Mouse (Mus musculus) T-cell, adult 2 months (primary cell): ENCODE results near the gene R3hdm2.

ENCODE experiments used
- DNase-seq: peaks from one replicate; pipeline ENCODE4 v3.0.0; 2022; ENCODE audit warnings: low spot score

R3hdm2 gene

DNA sequence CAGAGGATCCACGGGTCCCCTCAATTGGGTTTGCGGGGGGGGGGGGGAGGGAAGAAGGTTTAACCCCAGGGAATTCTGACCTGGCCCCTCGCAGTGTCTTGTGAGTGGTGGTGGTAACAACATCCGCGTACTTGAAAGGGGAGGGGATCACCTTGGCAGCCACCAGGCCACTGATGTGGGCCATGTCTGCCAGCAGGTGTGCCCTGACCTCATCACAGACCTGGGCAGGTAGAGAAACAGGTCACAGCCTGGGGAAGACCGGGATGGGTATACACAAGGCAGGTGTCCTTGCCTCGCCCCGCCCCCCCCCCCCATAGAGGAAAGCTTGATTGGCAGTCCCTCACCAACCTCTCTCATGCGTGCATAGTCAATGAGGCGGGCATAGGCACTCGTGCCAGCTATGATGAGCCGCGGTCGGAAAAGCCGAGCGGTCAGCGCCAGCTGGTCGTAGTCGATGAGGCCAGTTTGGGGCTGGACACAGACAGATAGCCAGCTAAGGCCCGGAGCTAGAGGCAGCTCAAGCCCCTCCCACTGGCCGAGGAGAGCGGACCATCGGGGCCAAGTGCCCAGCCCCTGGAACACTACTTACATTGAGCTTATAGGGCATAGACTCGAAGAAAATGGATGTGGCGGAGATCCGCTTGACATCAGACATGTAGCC is 139.0 kb downstream of the R3hdm2 start:
- no peak for DNase-seq

DNA sequence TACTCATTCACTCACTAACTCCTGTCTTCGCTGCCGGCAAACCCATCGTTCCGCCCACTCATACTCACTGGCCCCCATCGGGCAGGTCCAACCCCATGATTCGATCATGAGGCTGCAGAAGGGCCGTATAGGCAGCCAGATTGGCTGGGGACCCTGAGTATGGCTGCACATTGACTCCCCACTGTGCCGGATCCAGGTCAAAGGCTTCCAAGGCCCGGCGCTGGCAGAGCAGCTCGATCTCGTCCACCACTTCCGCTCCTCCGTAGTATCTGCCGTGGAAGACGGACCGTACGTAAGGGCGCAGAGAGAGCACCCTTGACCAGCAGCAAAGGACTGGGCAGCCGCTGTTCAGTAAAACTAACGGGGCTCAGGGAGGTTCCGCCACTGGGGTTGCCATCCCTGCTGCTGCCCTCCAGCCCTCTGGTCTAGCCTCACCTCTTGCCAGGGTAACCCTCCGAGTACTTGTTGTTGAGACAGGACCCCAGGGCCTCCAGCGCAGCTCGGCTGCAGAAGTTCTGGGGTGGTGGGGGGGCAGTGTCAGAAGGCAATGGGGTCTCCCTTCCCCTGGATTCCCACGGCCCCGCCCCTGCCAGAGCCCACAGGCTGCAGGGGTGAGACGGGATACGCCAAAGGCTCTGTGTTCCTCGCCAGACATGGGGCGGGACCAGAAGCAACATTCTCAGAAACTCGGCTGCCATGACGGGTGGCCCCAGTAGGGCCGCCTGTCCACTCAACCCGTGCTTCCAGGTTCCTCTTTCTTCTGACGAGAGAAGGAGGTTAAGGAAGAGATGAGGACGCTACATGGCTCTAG is 140.0 kb downstream of the R3hdm2 start:
- DNase-seq, result no peak

DNA sequence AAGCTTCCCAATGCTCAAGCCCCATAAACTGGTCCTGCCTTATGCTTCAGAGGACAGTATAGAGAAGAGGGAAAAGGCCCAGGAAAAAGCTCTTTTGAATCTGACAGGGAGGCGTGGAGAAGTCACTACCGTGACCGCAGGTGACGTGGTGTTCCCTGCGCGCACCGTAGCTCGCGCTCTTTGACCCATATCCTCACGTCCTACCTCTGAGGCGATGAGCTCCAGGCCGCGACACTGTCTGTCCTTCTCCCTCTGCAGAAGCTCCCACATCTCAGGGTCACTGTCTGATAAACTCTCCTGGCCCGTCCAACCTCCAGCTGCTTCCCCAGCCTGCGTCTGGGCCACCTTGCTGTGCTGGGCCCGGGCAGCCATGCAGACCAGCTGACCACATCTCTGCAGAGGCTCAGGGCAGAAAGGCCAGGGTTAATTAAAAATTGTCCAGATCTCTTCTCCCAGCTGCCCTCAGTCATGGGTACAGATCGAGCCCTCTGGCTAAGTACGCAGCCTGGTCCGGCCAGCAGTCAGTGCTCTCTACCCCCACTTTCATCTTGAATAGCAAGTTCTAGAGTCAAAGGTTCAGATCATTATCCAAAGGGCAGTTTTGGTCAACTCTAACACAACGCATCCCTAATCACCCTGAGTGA is 140.7 kb downstream of the R3hdm2 start:
- DNase-seq, result no peak

DNA sequence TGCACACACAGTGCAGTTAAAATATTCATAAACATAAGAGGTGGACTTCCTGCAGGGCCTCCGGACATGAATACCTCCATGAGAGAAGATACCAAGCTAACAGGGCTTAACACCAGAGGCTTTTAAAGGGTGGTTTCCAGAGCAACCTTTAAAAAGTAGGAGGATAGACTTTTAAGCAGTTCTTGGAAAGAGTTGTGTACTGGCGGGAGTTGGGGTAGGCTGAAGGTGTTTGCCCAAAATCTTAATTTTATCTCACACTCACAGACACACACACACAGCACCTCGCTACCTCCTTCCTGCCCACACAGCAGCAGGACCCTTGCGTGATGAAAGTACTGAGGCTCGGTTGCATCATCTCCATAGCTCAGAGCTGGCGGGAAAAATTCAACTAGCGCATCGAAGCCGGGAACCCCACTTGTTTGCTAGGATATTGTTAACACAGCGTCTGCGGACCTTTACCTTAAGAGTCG is 141.5 kb downstream of the R3hdm2 start:
- peak; percentile 25 for DNase-seq

DNA sequence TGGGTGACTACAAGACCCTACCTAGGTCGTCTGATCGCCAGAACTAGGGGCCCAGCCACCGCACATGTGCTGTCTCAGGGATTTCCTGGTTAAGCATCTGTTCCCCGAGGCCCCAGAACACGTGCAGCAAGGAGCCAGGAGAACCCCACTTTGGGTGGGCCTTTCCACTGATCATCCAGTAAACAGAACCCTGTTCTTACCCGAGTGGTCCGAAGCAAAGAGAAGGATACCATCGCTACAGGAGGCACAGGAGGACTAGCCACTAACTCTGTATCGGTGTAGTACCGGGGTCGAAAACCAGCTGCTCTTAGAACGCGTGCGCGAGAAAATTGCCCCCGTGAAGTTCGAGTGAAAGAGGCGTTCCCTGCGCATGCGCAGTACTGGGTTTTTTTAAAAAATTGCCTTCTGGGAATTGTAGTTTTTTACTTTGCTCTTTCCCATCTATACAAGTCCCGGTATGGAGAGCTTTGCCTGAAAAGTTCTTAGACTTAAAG is 142.0 kb downstream of the R3hdm2 start, which contains the start of gene Shmt2:
Gene Shmt2, minus strand, starts transcription at position 357 of the 494 bp plus-strand sequence.
- DNase-seq, result peak; percentile 76

DNA sequence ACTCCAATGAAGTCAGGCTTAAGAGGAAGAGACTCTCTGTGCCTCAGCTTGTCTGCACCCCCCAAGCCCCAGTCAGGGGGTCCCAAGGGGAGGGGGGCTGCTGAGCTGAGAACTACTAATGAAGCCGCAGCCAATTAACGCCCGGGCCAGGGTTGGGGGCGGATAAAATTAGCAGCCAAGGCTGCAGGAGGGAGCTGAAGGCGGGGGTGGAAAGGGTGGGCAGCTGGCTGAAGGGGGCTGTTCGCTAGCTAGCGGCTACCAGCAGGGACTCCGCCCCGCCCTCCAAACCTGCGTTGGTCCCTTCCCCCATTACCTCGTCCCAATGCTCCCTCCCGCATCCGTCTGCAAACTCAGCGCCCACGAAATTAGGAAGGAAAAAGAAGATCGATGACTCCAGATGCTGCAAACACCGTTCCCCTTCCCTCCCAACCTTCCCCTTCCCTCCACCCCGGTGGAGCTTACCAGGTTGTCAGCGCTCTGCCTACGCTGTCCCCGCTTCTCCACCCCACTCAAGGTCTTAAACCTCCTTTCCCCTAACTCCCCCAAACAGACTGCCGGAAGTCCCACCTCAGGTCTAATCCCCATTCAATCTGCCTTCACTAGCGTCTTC is 144.6 kb downstream of the R3hdm2 start:
- DNase-seq, result no peak

DNA sequence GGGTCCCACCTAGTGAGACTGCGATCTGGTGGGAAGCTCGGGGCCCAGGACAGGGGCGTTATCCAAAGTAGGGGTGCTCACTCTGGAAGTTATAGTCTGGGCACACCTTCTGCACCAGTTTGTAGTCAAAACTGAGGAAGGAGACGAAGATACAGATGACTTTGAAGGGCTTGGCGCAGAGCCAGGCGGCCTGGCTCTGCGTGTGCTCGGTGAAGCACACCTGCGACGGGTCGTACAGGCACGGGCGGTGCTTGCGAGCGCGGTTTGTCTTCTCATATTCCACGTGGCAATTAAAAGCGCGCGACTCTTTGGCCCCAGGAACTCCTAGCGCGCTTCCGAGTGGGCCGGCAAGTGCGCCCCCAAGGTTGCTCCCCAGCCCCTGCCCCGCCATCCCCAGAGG is 145.9 kb downstream of the R3hdm2 start:
- peak; percentile 47 for DNase-seq

DNA sequence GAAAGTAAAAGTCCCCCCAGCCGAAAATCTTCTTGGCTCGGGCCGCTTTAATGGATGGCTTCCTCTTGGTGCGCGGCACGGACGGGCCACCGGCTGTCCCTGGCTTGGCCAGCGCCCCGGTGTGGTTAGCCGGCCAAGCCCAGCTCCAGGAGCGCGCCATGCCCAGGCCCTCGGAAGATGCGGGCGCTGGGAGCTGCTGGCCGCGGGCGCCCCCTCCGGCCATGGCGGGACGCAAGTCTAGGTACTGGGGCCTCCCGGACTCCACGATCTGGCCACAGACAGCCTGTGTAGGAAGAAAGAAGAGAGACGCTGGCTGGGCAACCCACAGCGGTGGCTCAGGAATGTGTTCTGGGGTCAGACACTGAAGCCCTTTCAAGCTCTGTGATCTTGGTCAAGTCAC is 146.6 kb downstream of the R3hdm2 start:
- DNase-seq, result no peak

DNA sequence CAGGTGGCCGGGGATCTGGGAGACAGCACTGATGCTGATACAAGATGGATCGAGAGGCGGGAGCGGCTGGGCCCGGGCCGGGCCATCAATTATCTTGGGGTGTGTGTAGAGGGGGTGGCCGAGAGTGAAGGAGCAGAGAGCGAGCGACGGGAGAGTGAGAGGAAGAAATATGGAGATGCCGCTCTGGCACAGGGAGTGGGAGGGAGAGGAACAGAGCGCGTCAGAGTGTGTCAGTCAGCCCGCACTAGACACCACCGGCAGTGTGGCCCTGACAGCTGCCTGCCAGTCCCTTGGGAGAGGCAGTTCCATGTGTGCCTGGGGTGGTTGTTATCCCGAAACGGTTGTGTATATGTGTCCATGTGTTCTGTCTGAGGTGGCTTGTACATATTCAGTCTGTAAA is 147.4 kb downstream of the R3hdm2 start:
- DNase-seq, result no peak

DNA sequence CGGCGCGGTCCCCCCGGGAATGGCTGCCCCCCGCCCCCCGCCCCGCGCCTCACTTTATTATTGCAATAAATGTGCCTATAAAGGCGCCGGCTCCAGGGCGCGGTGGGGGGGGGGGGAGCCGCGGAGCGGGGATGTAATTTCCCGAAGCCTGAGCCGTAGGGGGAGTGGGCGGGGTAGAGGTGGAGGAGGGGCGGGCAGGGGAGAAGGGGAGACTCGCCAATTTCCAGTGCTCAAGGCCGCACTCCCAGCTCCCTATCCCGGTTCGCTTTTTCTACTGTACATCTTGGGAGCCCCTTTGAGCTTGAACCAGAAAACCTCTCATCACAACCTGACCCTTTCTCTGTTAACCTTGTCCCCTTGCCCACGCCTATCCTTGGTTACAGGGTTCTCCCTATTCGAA is 150.8 kb downstream of the R3hdm2 start:
- no peak for DNase-seq

DNA sequence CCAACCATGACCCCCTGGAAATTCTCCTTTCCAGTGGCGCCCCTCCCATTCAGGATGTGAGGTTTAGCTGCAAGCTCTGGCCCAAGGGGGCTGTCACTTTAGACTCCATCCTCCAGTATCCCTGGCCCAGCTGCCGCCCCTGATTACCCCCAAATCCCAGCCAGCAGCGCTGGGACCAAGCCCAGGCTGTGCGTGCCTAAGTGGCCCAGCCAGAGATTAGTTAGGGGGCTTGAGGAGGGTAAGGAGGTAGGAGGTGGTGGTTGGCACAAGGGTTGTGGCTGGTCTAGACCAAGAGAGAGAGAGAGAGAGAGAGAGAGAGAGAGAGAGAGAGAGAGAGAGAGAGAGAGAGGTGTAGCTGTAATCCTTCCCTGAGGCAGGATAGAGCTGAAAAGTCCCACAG is 151.4 kb downstream of the R3hdm2 start:
- DNase-seq, result no peak

DNA sequence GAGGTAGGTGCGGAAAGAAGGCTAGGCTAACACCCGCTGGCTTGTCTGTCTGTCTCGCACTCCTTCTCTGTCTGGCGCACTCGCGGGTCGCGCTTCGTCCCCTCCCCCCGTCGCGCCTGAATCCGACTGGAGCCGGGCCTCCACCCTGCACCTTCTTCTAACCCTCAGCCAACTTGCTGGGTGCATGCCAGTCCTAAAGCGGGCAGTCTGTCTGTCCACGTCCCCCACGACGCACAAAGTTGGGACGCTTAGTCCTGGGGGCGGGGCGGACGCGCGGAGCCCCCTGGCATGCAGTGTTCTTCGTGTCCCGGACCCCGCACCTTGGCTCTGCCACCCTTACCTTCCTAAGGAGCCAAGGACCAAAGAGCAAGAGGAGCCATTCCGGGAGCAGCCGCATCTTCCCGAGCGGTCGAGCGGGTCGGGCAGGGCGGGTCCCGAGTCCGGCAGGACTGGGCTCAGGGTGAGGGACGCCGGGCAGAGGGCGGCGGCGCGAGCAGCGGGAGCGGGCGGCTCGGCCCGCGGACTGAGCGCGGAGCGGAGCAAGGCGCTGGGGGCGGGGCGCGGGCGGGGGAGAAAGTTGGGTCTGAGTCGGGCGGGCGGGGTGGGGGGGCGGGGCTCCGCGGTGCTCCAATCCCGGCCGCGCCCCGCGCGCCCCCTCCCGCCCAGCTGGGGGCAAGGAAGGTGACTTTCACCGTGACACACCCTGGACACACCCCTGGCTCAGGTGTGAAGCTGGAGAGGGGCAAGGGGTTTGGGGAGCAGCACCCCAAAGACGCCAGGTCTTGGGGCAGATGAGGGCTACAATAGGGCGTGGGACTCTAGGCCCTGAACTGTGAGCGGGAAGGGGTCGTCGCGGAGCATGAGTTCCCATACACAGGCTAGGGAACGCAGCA is 154.2 kb downstream of the R3hdm2 start, which contains the start of gene Nxph4:
Gene Nxph4, minus strand, starts transcription at position 524 of the 893 bp plus-strand sequence.
- DNase-seq, result no peak

DNA sequence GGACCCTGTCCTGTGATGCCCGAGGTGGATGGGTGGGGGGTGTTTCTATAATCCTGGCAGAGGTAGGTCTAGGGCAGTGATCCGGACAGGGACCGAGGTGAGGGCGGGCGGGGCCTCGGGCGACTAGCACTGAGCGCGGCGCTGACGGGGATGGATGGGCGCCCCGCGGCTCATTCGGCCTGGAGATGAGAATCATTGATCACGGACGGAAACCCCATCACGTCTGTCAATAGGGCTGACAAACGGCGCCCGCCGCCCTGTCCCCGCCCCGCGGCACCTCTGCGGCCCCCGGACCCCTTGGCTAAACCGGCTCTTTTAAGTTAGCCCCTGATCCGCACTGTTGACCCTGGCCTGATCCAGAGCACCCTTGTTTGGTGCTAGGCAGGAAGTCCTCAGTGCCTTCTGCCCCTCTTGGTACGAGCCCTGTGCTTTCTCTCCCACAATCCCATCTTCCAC is 154.8 kb downstream of the R3hdm2 start:
- no peak for DNase-seq

DNA sequence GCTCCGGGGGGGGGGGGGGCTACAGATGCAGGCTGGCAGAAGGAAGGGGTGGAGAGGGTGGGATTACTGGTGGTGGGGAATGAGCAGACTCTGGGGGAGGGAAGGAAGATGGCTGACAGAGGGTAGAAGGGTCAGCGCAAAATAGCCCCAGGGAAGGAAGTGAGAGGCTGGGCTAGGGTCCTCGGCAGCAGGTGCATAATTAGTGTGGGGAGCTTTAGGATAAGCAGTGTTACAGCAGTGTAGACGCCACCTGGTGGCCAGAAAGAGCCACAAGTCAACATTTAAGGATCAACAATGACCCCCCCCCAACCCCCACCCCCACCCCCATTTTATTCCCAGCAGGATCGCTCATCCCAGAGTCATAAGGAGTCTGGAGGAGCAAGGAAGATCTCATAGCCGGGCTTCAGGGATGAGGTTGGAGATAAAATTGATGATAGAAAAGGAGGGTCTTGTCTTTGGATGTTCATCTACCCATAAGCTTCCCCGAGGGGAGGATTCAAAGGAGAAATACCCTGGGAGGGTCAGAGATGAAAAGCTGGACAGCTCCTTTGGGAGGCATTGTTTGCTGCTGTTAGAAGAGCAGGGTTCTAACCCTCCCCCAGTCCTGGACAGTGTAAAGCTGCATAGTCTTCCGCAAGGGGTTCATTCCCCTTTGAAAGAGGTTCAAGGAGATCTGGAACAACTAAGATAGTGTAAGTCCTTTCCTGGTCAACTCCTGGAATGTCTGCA is 156.6 kb downstream of the R3hdm2 start:
- peak; percentile 46 for DNase-seq

DNA sequence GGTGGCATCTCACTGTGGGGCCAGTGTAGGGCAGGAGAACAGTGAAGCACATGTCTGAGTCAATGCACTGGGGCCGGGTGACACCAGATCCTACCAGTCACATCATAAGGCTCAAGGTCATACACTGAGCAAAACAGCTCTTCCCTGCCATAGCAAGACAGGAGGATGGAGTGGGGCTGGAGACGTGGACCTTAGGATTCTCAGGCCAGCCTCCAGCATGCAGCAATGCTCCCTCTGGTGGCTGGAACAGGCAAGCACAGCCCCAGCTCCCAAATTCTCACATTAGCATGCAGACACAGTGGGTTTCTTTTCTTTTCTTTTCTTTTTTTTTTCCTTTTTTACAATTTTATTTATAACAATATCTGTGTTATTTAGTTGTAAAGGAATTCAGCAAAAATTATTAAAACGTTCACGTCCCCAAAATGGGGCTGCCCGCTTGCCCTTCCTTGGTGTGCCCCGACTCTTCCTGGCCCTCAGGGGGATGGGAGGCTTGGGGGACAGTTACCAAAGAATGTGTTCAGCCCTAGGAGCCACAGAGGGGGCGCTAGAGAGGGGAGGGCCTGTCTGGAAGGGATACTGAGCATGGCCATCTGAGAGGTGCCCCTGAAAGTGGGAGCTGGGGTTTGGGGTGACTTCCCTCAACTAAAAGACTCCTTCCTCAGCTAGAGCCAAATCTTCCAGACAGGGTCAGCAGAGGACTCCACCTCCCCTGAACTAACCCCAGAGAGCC is 157.9 kb downstream of the R3hdm2 start:
- DNase-seq, result peak; percentile 50

DNA sequence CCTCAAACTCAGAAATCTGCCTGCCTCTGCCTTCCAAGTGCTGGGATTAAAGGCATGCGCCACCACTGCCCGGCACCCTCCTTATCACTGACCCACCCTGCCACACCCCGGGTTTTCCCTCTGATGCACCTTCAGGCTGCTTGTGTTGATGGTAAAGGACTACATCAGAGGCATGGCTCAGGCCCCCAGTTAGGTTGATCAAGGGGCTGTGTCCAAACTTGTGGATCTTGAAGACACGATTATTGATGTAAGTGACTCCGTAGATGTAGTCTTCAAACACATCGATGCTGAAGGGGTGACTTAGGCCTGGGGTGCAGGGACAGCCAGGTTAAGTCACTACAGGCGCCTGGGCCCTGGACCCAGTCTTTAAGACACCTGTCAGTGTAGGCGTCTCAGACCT is 161.4 kb downstream of the R3hdm2 start:
- DNase-seq, result no peak

DNA sequence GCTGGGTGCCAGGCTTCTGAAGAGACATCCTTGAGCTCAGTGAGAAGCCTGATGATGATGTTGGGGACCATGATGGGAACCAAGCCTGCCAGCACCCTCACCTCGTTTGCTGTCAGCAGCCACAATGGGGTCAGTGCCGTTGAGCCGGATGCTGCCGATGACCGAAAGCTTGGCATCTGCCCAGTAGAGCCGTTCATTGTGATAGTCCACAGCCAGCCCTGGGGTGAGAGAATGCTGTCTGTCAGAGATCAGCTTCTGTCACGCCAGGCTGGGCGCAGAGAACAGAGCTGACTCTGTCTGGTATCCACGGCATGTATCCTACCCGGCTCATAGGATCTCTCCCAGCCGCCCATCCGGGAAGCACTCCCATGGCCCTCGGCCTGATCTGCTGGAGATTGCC is 162.0 kb downstream of the R3hdm2 start:
- DNase-seq, result no peak

DNA sequence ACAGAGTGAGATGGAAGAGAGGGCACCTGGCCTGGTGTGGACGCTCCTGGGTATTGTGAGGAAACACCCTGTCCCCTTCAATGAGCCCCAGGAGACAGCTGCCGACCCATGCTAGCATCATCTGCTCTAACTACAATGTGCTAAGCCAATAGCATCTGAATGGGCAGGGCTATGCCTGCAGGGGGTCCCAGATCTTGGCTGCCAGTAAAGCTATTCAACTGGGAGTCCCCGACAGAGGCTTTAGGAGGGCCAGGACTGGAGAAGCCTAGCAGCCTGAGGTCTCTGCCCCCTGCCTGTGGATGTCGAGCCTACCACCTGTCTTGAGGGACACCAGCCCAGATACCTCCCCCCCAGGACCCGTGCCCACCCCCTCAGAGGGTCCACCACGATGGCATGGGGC is 162.6 kb downstream of the R3hdm2 start:
- no peak for DNase-seq

DNA sequence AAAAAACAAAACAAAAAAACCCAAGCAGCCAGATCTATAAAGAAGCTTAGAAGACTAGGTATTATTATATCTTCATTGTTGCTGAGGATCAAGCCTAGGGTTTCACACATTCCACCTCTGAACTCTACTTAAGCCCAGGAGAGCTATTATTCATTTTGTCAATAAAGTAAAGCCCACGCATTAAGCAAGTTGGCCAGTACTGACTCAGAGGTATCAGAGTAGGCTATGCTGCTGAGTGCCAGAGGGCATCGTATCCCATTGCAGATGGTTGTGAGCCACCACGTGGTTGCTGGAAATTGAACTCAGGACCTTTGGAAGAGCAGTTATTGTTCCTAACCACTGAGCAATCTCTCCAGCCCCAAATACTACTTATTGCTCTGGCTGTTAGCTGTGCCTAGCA is 163.8 kb downstream of the R3hdm2 start:
- no peak for DNase-seq

DNA sequence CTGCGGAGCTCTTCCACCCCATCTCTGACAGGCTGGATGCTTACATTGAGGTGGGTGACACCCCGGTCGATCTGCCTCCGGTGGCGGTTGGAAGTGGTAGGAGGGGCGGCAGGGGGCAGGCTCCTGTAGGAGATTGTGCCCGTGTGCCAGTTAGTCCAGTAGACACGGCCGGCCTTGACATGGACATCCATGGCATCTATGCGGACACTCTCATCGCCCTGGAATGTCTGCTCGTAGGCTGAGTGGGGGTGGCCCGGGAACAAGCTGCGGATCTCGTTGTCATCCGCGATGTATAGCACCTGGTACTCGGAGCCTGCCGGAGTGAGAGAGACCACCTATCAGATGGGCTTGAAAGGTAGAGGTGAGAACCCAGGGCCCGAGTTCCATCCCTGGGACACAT is 164.2 kb downstream of the R3hdm2 start:
- DNase-seq, result no peak
